Mouse (Mus musculus): Measurements from ENCODE around the gene Lrp10.

DNA sequence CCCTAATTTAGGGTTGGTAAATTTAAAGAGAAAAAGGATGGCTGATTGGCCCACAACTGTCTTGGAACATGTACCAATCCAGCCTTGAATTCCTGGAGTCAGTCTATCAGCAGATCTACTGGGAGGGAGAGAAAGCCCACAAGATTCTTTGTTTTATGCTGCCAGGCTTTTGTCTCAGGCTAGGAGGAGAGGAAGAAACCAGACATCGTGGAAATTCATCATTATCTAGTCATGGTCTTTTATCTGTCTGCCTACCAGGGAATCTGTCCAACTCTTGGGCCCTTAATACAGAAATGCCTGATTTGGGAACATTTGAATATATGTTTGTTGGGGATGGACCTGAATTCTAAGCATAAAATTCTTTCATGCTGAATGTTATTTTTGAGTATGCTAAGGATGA, 38.4 kb upstream of the Lrp10 start:
- TF ChIP-seq CTCF (IDR thresholded peaks at IDR 0.05; ENCODE audit: extremely low read depth, insufficient read depth, insufficient read length, insufficient replicate concordance): no peak
- TF ChIP-seq POLR2A (IDR thresholded peaks at IDR 0.05; ENCODE audit: low read depth, low read length): no peak

Measured in spleen, adult 2 months (tissue).